Mouse (Mus musculus) lung, postnatal 0 days (tissue): ENCODE results near the gene Mettl4. TPM values are rescaled to one million over a fixed set of nuclear protein-coding genes. Genes with fewer than 3 reads are reported as not detected.

ENCODE experiments used
- ATAC-seq: fragments of 200-750 bp; cut with Nextera tagmentation; 2 replicates; pipeline ENCODE4 v1.8.0; 2017; ENCODE audit warnings: moderate library complexity
- DNase-seq: peaks from one replicate; pipeline ENCODE4 v3.0.0-alpha.2; 2016; ENCODE audit warnings: low spot score
- H3K27ac ChIP-seq: fragments of 300-500 bp; sonication (generic); 2 replicates; pipeline ENCODE4 v1.5.1; 2014; ENCODE audit warnings: antibody characterized with exemption, mild to moderate bottlenecking, low read length, mixed read lengths
- H3K27me3 ChIP-seq: fragments of 300-500 bp; sonication (generic); replicated peaks from 2 replicates; pipeline ENCODE4 v1.6.1; 2014; ENCODE audit warnings: low read length, mixed read lengths; ENCODE audit not compliant: insufficient read depth
- H3K36me3 ChIP-seq: fragments of 300-500 bp; sonication (generic); 2 replicates; pipeline ENCODE4 v1.6.1; 2014; ENCODE audit warnings: low read length, mixed read lengths; ENCODE audit not compliant: insufficient read depth
- H3K4me1 ChIP-seq: fragments of 300-500 bp; sonication (generic); 2 replicates; pipeline ENCODE4 v1.6.1; 2014; ENCODE audit warnings: antibody characterized with exemption, low read depth, low read length, mixed read lengths; ENCODE audit not compliant: insufficient read depth
- H3K4me2 ChIP-seq: fragments of 300-500 bp; sonication (generic); replicated peaks from 2 replicates; pipeline ENCODE4 v1.6.1; 2014; ENCODE audit warnings: low read depth, mild to moderate bottlenecking, low read length, moderate library complexity, mixed read lengths
- H3K4me3 ChIP-seq: fragments of 300-500 bp; sonication (generic); 2 replicates; pipeline ENCODE4 v1.5.1; 2014; ENCODE audit warnings: low read depth, low read length
- H3K9ac ChIP-seq: fragments of 300-500 bp; sonication (generic); replicated peaks from 2 replicates; pipeline ENCODE4 v1.6.1; 2014; ENCODE audit warnings: low read depth, mild to moderate bottlenecking
- H3K9me3 ChIP-seq: fragments of 300-500 bp; sonication (generic); 2 replicates; pipeline ENCODE4 v1.6.1; 2016; ENCODE audit warnings: low read length, mixed read lengths
- CTCF ChIP-seq: IDR thresholded peaks from 2 replicates; pipeline ENCODE4 v1.5.1; 2016; ENCODE audit warnings: antibody characterized with exemption, mild to moderate bottlenecking
- EP300 ChIP-seq: IDR thresholded peaks from 2 replicates; pipeline ENCODE4 v1.6.1; 2016; ENCODE audit warnings: antibody characterized with exemption, mild to moderate bottlenecking, control low read depth
- WGBS: fragments of 180-500 bp; shearing (Covaris S2); extraction: QIAGEN DNeasy Blood & Tissue Kit; methylation state at CpG from one replicate; pipeline ENCODE4 v1.1.7; 2014; 5-methylcytosine and 5-hydroxymethylcytosine counted together
- polyA plus RNA-seq: library from polyadenylated mRNA; unstranded; fragments of >200 nt; fragmentation: Nextera tagmentation; extraction: Ambion mirVana; gene quantifications from 2 replicates; pipeline ENCODE4 v1.2.1, GENCODE M21; 2015

Mettl4 gene
- polyA plus RNA-seq, 1 experiment from 2014 or later: 7.4 TPM

DNA sequence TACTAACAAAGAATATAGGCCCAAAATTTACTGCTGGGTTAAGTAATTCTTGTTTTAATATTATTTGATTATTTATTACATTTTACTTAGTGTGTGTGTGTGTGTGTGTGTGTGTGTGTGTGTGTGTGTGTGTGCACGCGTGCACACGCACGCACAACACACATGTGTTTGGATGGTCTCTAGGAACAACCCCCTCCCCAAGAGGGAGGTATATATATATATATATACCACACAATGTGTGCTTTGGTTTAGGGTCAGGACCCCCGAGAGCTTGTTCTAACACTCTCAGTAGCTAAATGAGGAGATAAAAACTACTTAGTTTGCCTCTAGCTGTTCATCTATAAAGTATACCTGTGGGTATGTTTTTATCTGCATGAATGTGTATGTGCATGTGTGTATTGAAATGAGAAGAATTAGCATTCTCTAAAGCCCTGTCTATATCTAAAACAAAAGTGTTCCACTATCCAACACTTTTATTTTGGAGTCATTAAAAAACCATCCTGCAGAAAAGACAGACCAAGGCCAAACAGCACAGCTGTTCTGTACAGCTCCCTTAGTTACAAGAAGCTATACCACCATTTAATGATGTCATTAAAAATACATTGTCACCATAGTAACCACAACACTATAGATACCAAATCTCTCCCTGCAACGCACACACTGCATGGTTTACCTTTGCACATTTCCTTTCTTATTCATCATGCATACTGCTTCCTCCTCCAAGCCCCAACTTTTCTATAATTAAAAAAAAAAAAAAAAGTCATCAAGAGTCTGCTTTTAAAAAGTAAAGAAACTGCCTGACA, 76.1 kb downstream of the Mettl4 start:
- H3K9me3 ChIP-seq: no peaks in the 10 kb centered on the region
- no peaks in the 10 kb centered on the region for H3K27me3 ChIP-seq
- H3K4me1 ChIP-seq: no peaks in the 10 kb centered on the region
- no peak overlapping the region for H3K4me2 ChIP-seq
- H3K4me3 ChIP-seq: no peak overlapping the region
- H3K9ac ChIP-seq: no peak overlapping the region
- WGBS: 75% methylated on average over 6 of the region's 6 CpGs
- H3K27ac ChIP-seq: no peak overlapping the region
- DNase-seq: no peak
- no peaks in the 10 kb centered on the region for H3K36me3 ChIP-seq
- TF ChIP-seq EP300 (no peak), CTCF (no peak)
- ATAC-seq: no peak
